Mouse (Mus musculus) CH12.LX (cell line): Measurements from ENCODE around the gene Dgkd. TPM values are rescaled to one million over a fixed set of nuclear protein-coding genes. Genes with fewer than 3 reads are reported as not detected.

Experiments
- DNase-seq: peaks from one replicate; pipeline ENCODE4 v3.0.0-alpha.2; 2013; ENCODE audit errors: extremely low read depth
- H3K27ac ChIP-seq: 2 replicates; pipeline ENCODE4 v1.5.1; 2012; ENCODE audit warnings: low read depth, mild to moderate bottlenecking, control low read depth, moderate library complexity; ENCODE audit not compliant: insufficient read depth
- H3K27me3 ChIP-seq: replicated peaks from 2 replicates; pipeline ENCODE3; 2012; ENCODE audit warnings: inconsistent platforms
- H3K36me3 ChIP-seq, 2 experiments: replicated peaks in 1 of 2; 2 replicates each; pipeline versions ENCODE3 to v1.6.1; 2012; ENCODE audit warnings: inconsistent platforms in 1 of 2, low read length in 1 of 2, mild to moderate bottlenecking in 1 of 2, mixed read lengths in 1 of 2, moderate library complexity in 1 of 2; ENCODE audit not compliant: control insufficient read depth in 1 of 2, insufficient read depth in 1 of 2
- H3K4me1 ChIP-seq, 2 experiments: 2 replicates each; pipeline ENCODE4 v1.6.1; 2012; ENCODE audit warnings: inconsistent platforms in 1 of 2, moderate library complexity in 1 of 2; ENCODE audit not compliant: insufficient read depth in 2 of 2, control insufficient read depth in 1 of 2
- H3K4me2 ChIP-seq: 2 replicates; pipeline ENCODE4 v1.6.1; 2012; ENCODE audit warnings: low read depth, mild to moderate bottlenecking, control low read depth; ENCODE audit not compliant: poor library complexity, insufficient read depth, severe bottlenecking
- H3K4me3 ChIP-seq, 3 experiments: fragments of 150-350 bp in 1 of 3; sonication (generic) in 1 of 3; replicated peaks in 1 of 3; 2 replicates each; pipeline versions ENCODE3 to v1.5.1; 2011 to 2012; ENCODE audit warnings: low read depth in 2 of 3, low read length in 2 of 3, mild to moderate bottlenecking in 2 of 3, moderate library complexity in 2 of 3, control low read depth in 1 of 3, improper control_type of control experiment in 1 of 3, inconsistent platforms in 1 of 3, mixed read lengths in 1 of 3; ENCODE audit not compliant: poor library complexity in 1 of 3
- H3K79me2 ChIP-seq: replicated peaks from 2 replicates; pipeline ENCODE4 v1.6.1; 2012; ENCODE audit warnings: mild to moderate bottlenecking, moderate library complexity; ENCODE audit not compliant: control insufficient read depth, poor library complexity, insufficient read depth, severe bottlenecking; ENCODE audit errors: extremely low read depth
- H3K9ac ChIP-seq: 2 replicates; pipeline ENCODE4 v1.6.1; 2012; ENCODE audit warnings: low read depth, mild to moderate bottlenecking, control low read depth, moderate library complexity; ENCODE audit not compliant: insufficient read depth
- H3K9me3 ChIP-seq: replicated peaks from 2 replicates; pipeline ENCODE3; 2012; ENCODE audit warnings: low read length, inconsistent platforms, mixed read lengths
- BHLHE40 ChIP-seq: IDR thresholded peaks from 2 replicates; pipeline ENCODE4 v1.6.1; 2011; ENCODE audit warnings: mild to moderate bottlenecking, low read depth, low read length, improper control_type of control experiment
- CHD2 ChIP-seq: IDR thresholded peaks from 2 replicates; pipeline ENCODE4 v1.6.1; 2011; ENCODE audit warnings: low read length, improper control_type of control experiment
- CTCF ChIP-seq, 2 experiments: IDR thresholded peaks in 1 of 2; conservative IDR thresholded peaks in 1 of 2; 2 replicates each; pipeline ENCODE4 v1.5.1; 2011 to 2012; ENCODE audit warnings: low read depth in 2 of 2, low read length in 2 of 2, improper control_type of control experiment in 1 of 2, inconsistent platforms in 1 of 2, mild to moderate bottlenecking in 1 of 2, moderate library complexity in 1 of 2
- ELF1 ChIP-seq: IDR thresholded peaks from 2 replicates; pipeline ENCODE4 v1.6.1; 2014; ENCODE audit warnings: low read depth, mild to moderate bottlenecking, inconsistent platforms, low read length, improper control_type of control experiment
- GABPA ChIP-seq: IDR thresholded peaks from 2 replicates; pipeline ENCODE4 v1.6.1; 2012; ENCODE audit warnings: low read depth, low read length, improper control_type of control experiment, inconsistent platforms; ENCODE audit not compliant: insufficient replicate concordance
- JUN ChIP-seq: IDR thresholded peaks from 2 replicates; pipeline ENCODE4 v1.6.1; 2011; ENCODE audit warnings: low read depth, mild to moderate bottlenecking, low read length, improper control_type of control experiment, moderate library complexity; ENCODE audit not compliant: insufficient read depth
- KAT2A ChIP-seq: IDR thresholded peaks from 2 replicates; pipeline ENCODE4 v1.6.1; 2012; ENCODE audit warnings: low read length, improper control_type of control experiment, inconsistent platforms; ENCODE audit not compliant: insufficient replicate concordance
- MAFK ChIP-seq: IDR thresholded peaks from 2 replicates; pipeline ENCODE4 v1.6.1; 2011; ENCODE audit warnings: low read length, improper control_type of control experiment; ENCODE audit not compliant: insufficient replicate concordance
- MAX ChIP-seq: IDR thresholded peaks from 2 replicates; pipeline ENCODE4 v1.6.1; 2011; ENCODE audit warnings: low read length, improper control_type of control experiment
- MAZ ChIP-seq: IDR thresholded peaks from 2 replicates; pipeline ENCODE4 v1.6.1; 2012; ENCODE audit warnings: low read depth, mild to moderate bottlenecking, inconsistent platforms, low read length, improper control_type of control experiment, moderate library complexity
- MYC ChIP-seq: IDR thresholded peaks from 2 replicates; pipeline ENCODE4 v1.6.1; 2011; ENCODE audit warnings: low read depth, mild to moderate bottlenecking, improper control_type of control experiment, low read length
- NELFE ChIP-seq: IDR thresholded peaks from 2 replicates; pipeline ENCODE4 v1.6.1; 2011; ENCODE audit warnings: low read depth, low read length, improper control_type of control experiment
- POLR2A ChIP-seq: IDR thresholded peaks from 2 replicates; pipeline ENCODE4 v1.6.1; 2011; ENCODE audit warnings: low read depth, mild to moderate bottlenecking, improper control_type of control experiment, low read length
- RAD21 ChIP-seq: IDR thresholded peaks from 2 replicates; pipeline ENCODE4 v1.6.1; 2011; ENCODE audit warnings: low read depth, mild to moderate bottlenecking, low read length, improper control_type of control experiment, moderate library complexity
- RCOR1 ChIP-seq: conservative IDR thresholded peaks from 2 replicates; pipeline ENCODE4 v1.6.1; 2012; ENCODE audit warnings: low read depth, mild to moderate bottlenecking, inconsistent platforms, low read length, improper control_type of control experiment
- SMC3 ChIP-seq: IDR thresholded peaks from 2 replicates; pipeline ENCODE4 v1.6.1; 2011; ENCODE audit warnings: low read depth, low read length, improper control_type of control experiment
- TBP ChIP-seq: conservative IDR thresholded peaks from 2 replicates; pipeline ENCODE4 v1.6.1; 2011; ENCODE audit warnings: low read depth, low read length, improper control_type of control experiment
- TCF12 ChIP-seq: IDR thresholded peaks from 2 replicates; pipeline ENCODE4 v1.6.1; 2014; ENCODE audit warnings: low read depth, mild to moderate bottlenecking, inconsistent platforms, low read length, improper control_type of control experiment
- UBTF ChIP-seq: IDR thresholded peaks from 2 replicates; pipeline ENCODE4 v1.6.1; 2012; ENCODE audit warnings: low read depth, mild to moderate bottlenecking, inconsistent platforms, low read length, improper control_type of control experiment, moderate library complexity
- USF2 ChIP-seq: conservative IDR thresholded peaks from 2 replicates; pipeline ENCODE4 v1.6.1; 2011; ENCODE audit warnings: low read depth, low read length, improper control_type of control experiment
- ZC3H11A ChIP-seq: IDR thresholded peaks from 2 replicates; pipeline ENCODE4 v1.6.1; 2012; ENCODE audit warnings: low read depth, mild to moderate bottlenecking, inconsistent platforms, low read length, improper control_type of control experiment
- ZNF384 ChIP-seq: IDR thresholded peaks from 2 replicates; pipeline ENCODE4 v1.6.1; 2012; ENCODE audit warnings: low read depth, low read length, improper control_type of control experiment, inconsistent platforms
- dilution Hi-C: fragments of 300-500 bp; cut with MboI; formaldehyde crosslinking; loops from 2 replicates; pipeline ENCODE4 v1.14.3; 2020; ENCODE audit warnings: low sequenced_read_pairs; ENCODE audit not compliant: extremely low pct_unique_long_range_greater_than_20kb, extremely low pct_ligation_motif_present
- in situ Hi-C: fragments of 300-500 bp; cut with MboI; formaldehyde crosslinking; loops from 3 replicates; pipeline ENCODE4 v1.14.3; 2019; ENCODE audit warnings: low sequenced_read_pairs, low pct_ligation_motif_present, low pct_unique_long_range_greater_than_20kb, mixed read lengths
- polyA plus RNA-seq: library from polyadenylated mRNA; unstranded; fragments of >175 nt; gene quantifications from 2 replicates; pipeline ENCODE4 v1.2.1, GENCODE M21; 2012; ENCODE audit warnings: low read depth; ENCODE audit not compliant: insufficient read length
- total RNA-seq, 2 experiments: library from RNA; depleted of rRNA; stranded (reverse); fragments of 300-350 nt in 1 of 2; fragments of >200 nt in 1 of 2; gene quantifications; 2 replicates each; pipeline ENCODE4 v1.2.3; 2012 to 2014

Dgkd gene
- total and polyA plus RNA-seq, 3 experiments = 57.5 to 89.9 (median 73.8) TPM

- H3K79me2 ChIP-seq = peaks cover 28% of the 10 kb centered on the region
- dilution Hi-C loops (no loop called here), in situ Hi-C loops (no loop called here)
- H3K36me3 ChIP-seq = peaks cover 19 to 61% of the 10 kb centered on the region in 2 experiments
- TF ChIP-seq KAT2A (no peak), CTCF (conservative IDR thresholded peaks at IDR 0.05 in 1 of 2, IDR thresholded peaks at IDR 0.05 in 1 of 2; ENCODE audit: low read depth in 2 of 2, low read length in 2 of 2) (no peak), BHLHE40 (no peak), MAZ (no peak), ZNF384 (no peak), TCF12 (no peak), UBTF (no peak), RAD21 (no peak), MAX (no peak), TBP (no peak), MAFK (no peak), CHD2 (no peak)
- no peak overlapping the region for H3K4me3 ChIP-seq
- no peak overlapping the region for H3K27ac ChIP-seq
- H3K4me1 ChIP-seq = peaks cover 5 to 52% of the 10 kb centered on the region in 2 experiments
- no peaks in the 10 kb centered on the region for H3K27me3 ChIP-seq
- H3K9me3 ChIP-seq = no peaks in the 10 kb centered on the region
- no peak overlapping the region for H3K9ac ChIP-seq
- no peak for DNase-seq
- H3K4me2 ChIP-seq = no peak overlapping the region
Observed at GRCm38 (mm10) chr1:87902186-87902585, 49.1 kb downstream of the Dgkd start.

- Histone ChIP-seq H3K79me2 (peaks cover 19% of the 10 kb centered on the region), H3K27me3 (no peaks in the 10 kb centered on the region), H3K9ac (no peak overlapping the region), H3K9me3 (no peaks in the 10 kb centered on the region), H3K36me3 (peaks cover 29 to 70% of the 10 kb centered on the region in 2 experiments), H3K4me1 (peaks cover 0 to 38% of the 10 kb centered on the region in 2 experiments; a peak in 2 of 4 replicates), H3K27ac (no peak overlapping the region), H3K4me3 (no peak overlapping the region), H3K4me2 (no peak overlapping the region)
- no peak for TF ChIP-seq MAZ
- 0 out of 2 replicates have a peak, but pooled peaks have one; percentile 13 for TF ChIP-seq ELF1
- peak; percentile 50 for TF ChIP-seq SMC3
- TF ChIP-seq RCOR1 = no peak
- no peak for TF ChIP-seq POLR2A
- TF ChIP-seq UBTF = no peak
- no peak for TF ChIP-seq NELFE
- TF ChIP-seq KAT2A = no peak
- no peak for TF ChIP-seq USF2
- no peak for TF ChIP-seq TBP
- peak in 1 of 2 experiments; percentile 54; a peak in 2 of 4 replicates for TF ChIP-seq CTCF (conservative IDR thresholded peaks at IDR 0.05 in 1 of 2, IDR thresholded peaks at IDR 0.05 in 1 of 2; ENCODE audit: low read depth in 2 of 2, low read length in 2 of 2)
- TF ChIP-seq MAX = no peak
- TF ChIP-seq MYC = no peak
- no peak for TF ChIP-seq JUN
- TF ChIP-seq ZC3H11A = no peak
- TF ChIP-seq RAD21 = peak; percentile 28
- no peak for TF ChIP-seq GABPA
- in situ Hi-C loops = no loop called here
- peak; percentile 24 for DNase-seq
- dilution Hi-C loops = no loop called here
Observed at GRCm38 (mm10) chr1:87906361-87906956, 53.4 kb downstream of the Dgkd start.
